Mouse (Mus musculus) olfactory bulb, adult 2 months (tissue): ENCODE data around the gene Ehd4. TPM values are rescaled to one million over a fixed set of nuclear protein-coding genes. Genes with fewer than 3 reads are reported as not detected.

Experiments used
- H3K27ac ChIP-seq: fragments of 200-500 bp; 2 replicates; pipeline ENCODE4 v1.5.1; 2012; ENCODE audit warnings: low read depth, low read length; ENCODE audit not compliant: insufficient read depth
- H3K4me1 ChIP-seq: fragments of 200-500 bp; 2 replicates; pipeline ENCODE4 v1.6.1; 2012; ENCODE audit warnings: low read length; ENCODE audit not compliant: control insufficient read depth, insufficient read depth
- H3K4me3 ChIP-seq: fragments of 200-500 bp; 2 replicates; pipeline ENCODE4 v1.5.1; 2012; ENCODE audit warnings: mild to moderate bottlenecking, low read depth, low read length, moderate library complexity; ENCODE audit not compliant: insufficient read depth
- CTCF ChIP-seq: fragments of 200-500 bp; IDR thresholded peaks from 2 replicates; pipeline ENCODE4 v1.5.1; 2012; ENCODE audit warnings: low read depth, mild to moderate bottlenecking, low read length, moderate library complexity; ENCODE audit not compliant: insufficient read depth
- POLR2A ChIP-seq: fragments of 200-500 bp; IDR thresholded peaks from 2 replicates; pipeline ENCODE4 v1.6.1; 2012; ENCODE audit warnings: mild to moderate bottlenecking, low read depth, low read length, moderate library complexity; ENCODE audit not compliant: insufficient read depth
- WGBS: fragments of 180-500 bp; shearing (Covaris S2); methylation state at CpG from one replicate; pipeline ENCODE4 v1.1.7; 2018; 5-methylcytosine and 5-hydroxymethylcytosine counted together
- polyA plus RNA-seq: library from polyadenylated mRNA; stranded (reverse); fragments of >200 nt; gene quantifications from 2 replicates; pipeline ENCODE4 v1.2.4, GENCODE M21; 2012; ENCODE audit warnings: low replicate concordance; ENCODE audit not compliant: missing spikeins, insufficient read depth, insufficient read length

Gene Ehd4
- polyA plus RNA-seq, 1 experiment: not detected

GRCm38 (mm10) chr2:120064639-120065038 lies 89.8 kb downstream of the Ehd4 start:
- Histone ChIP-seq H3K4me1 (peaks cover 7% of the 10 kb centered on the region), H3K4me3 (no peak overlapping the region), H3K27ac (no peak overlapping the region)
- 84% methylated on average over 6 of the region's 6 CpGs for WGBS
- TF ChIP-seq POLR2A (no peak), CTCF (no peak)

GRCm38 (mm10) chr2:120062248-120062647 lies 92.2 kb downstream of the Ehd4 start:
- Histone ChIP-seq H3K4me1 (no peaks in the 10 kb centered on the region), H3K27ac (no peak overlapping the region), H3K4me3 (no peak overlapping the region)
- WGBS: 84% methylated on average over 8 of the region's 8 CpGs
- TF ChIP-seq CTCF: no peak
- TF ChIP-seq POLR2A: no peak

- TF ChIP-seq CTCF (no peak), POLR2A (no peak)
- WGBS: 92% methylated on average over 9 of the region's 9 CpGs
- Histone ChIP-seq H3K4me3 (no peak overlapping the region), H3K4me1 (no peaks in the 10 kb centered on the region), H3K27ac (no peak overlapping the region)
Observed at GRCm38 (mm10) chr2:120060651-120061050, 93.8 kb downstream of the Ehd4 start.

GRCm38 (mm10) chr2:120060190-120060589 lies 94.2 kb downstream of the Ehd4 start:
- Histone ChIP-seq H3K4me1 (no peaks in the 10 kb centered on the region), H3K27ac (no peak overlapping the region), H3K4me3 (no peak overlapping the region)
- 72% methylated on average over 6 of the region's 6 CpGs for WGBS
- TF ChIP-seq POLR2A (no peak), CTCF (no peak)

- H3K4me1 ChIP-seq: no peaks in the 10 kb centered on the region
- H3K27ac ChIP-seq: no peak overlapping the region
- no peak overlapping the region for H3K4me3 ChIP-seq
- TF ChIP-seq POLR2A: no peak
- TF ChIP-seq CTCF: no peak
- 91% methylated on average over 3 of the region's 3 CpGs for WGBS
Observed at GRCm38 (mm10) chr2:120059466-120059865, 94.9 kb downstream of the Ehd4 start.

GRCm38 (mm10) chr2:120058818-120059217 lies 95.6 kb downstream of the Ehd4 start:
- Histone ChIP-seq H3K4me1 (no peaks in the 10 kb centered on the region), H3K27ac (no peak overlapping the region), H3K4me3 (no peak overlapping the region)
- 89% methylated on average over 4 of the region's 4 CpGs for WGBS
- TF ChIP-seq POLR2A: no peak

- 68% methylated on average over 10 of the region's 10 CpGs for WGBS
- TF ChIP-seq CTCF: no peak
- TF ChIP-seq POLR2A: no peak
Observed at GRCm38 (mm10) chr2:120055923-120056322, 98.5 kb downstream of the Ehd4 start.

GRCm38 (mm10) chr2:120054771-120055552 lies 99.4 kb downstream of the Ehd4 start:
- H3K4me3 ChIP-seq: no peak overlapping the region
- TF ChIP-seq POLR2A: no peak
- TF ChIP-seq CTCF: no peak
- H3K27ac ChIP-seq: no peak overlapping the region
- H3K4me1 ChIP-seq: no peaks in the 10 kb centered on the region
- 89% methylated on average over 12 of the region's 12 CpGs for WGBS

More at GRCm38 (mm10) chr2:120055923-120056322, 98.5 kb downstream of the Ehd4 start:
- no peaks in the 10 kb centered on the region for H3K4me1 ChIP-seq
- H3K27ac ChIP-seq: no peak overlapping the region
- H3K4me3 ChIP-seq: no peak overlapping the region

- Histone ChIP-seq H3K4me1 (peaks cover 6% of the 10 kb centered on the region; the same call in 1 of the 2 replicates), H3K4me3 (no peak overlapping the region), H3K27ac (no peak overlapping the region)
- TF ChIP-seq POLR2A: no peak
- 62% methylated on average over 6 of the region's 6 CpGs for WGBS
Observed at GRCm38 (mm10) chr2:120051405-120051804, 103.0 kb downstream of the Ehd4 start.
